Mouse (Mus musculus) left cerebral cortex, postnatal 14 days (tissue): ENCODE measurements around the gene Tomm20l. TPM values are rescaled to one million over a fixed set of nuclear protein-coding genes. Genes with fewer than 3 reads are reported as not detected.
"Not testable (repeated sequence)": the region's sequence is repeated elsewhere in the genome, so short reads cannot be mapped to it uniquely, and the experiment has no call there.

Experiments
- DNase-seq, 2 experiments: peaks; one replicate each; pipeline ENCODE4 v3.0.0; 2021 to 2022; ENCODE audit warnings: low spot score in 2 of 2, mixed read lengths in 1 of 2
- intact Hi-C: fragments of 180-260 bp; cut with DNase I; formaldehyde crosslinking; loops from one replicate; pipeline ENCODE4 v1.15.1; 2025
- long read RNA-seq, 2 experiments: library from polyadenylated mRNA; stranded (forward); transcript quantifications; one replicate each; pipeline ENCODE4 v2.0.0; 2021
- total RNA-seq, 2 experiments: library from RNA; stranded (reverse); gene quantifications; 2 replicates each; pipeline ENCODE4 v1.2.3; 2021

The Tomm20l gene
- total RNA-seq, result not detected
- long read RNA-seq, experiment 1, result 0 reads
- long read RNA-seq, experiment 2, result 0 reads

- no peak for DNase-seq
- intact Hi-C loops, result no loop called here
Observed at GRCm38 (mm10) chr12:71111331-71111730, at the start of gene Tomm20l. Gene Tomm20l (plus strand): TSS chr12:71111428.

- DNase-seq, result no peak
- intact Hi-C loops, result no loop called here
Observed at GRCm38 (mm10) chr12:71069846-71070245, 41.4 kb upstream of the Tomm20l start.

GRCm38 (mm10) chr12:71072048-71072447 is 39.2 kb upstream of the Tomm20l start:
- no peak for DNase-seq
- intact Hi-C loops, result no loop called here

GRCm38 (mm10) chr12:71073113-71073730 is 38.0 kb upstream of the Tomm20l start:
- DNase-seq, result peak; percentile 28 to 68
- intact Hi-C loops, result no loop called here

- DNase-seq, result no peak
- intact Hi-C loops, result no loop called here
Observed at GRCm38 (mm10) chr12:71086331-71086730, 24.9 kb upstream of the Tomm20l start.

GRCm38 (mm10) chr12:71104275-71104674 is 7.0 kb upstream of the Tomm20l start:
- DNase-seq, intact Hi-C loops: not testable (repeated sequence)

GRCm38 (mm10) chr12:71107216-71107771 is 3.9 kb upstream of the Tomm20l start:
- intact Hi-C loops, result no loop called here
- DNase-seq, result no peak

GRCm38 (mm10) chr12:71113074-71113473 is 1.8 kb downstream of the Tomm20l start:
- DNase-seq, result peak in 1 of 2 experiments; percentile 3
- intact Hi-C loops, result no loop called here

GRCm38 (mm10) chr12:71113675-71114288 is 2.6 kb downstream of the Tomm20l start:
- peak; percentile 71 to 89 for DNase-seq
- intact Hi-C loops, result no loop called here

- no peak for DNase-seq
- intact Hi-C loops, result no loop called here
Observed at GRCm38 (mm10) chr12:71116411-71116810, 5.2 kb downstream of the Tomm20l start.

GRCm38 (mm10) chr12:71122731-71123130 is 11.5 kb downstream of the Tomm20l start:
- intact Hi-C loops, result no loop called here
- no peak for DNase-seq

GRCm38 (mm10) chr12:71123286-71123685 is 12.1 kb downstream of the Tomm20l start:
- intact Hi-C loops, result no loop called here
- no peak for DNase-seq

GRCm38 (mm10) chr12:71135581-71135980 is 24.4 kb downstream of the Tomm20l start:
- no peak for DNase-seq
- intact Hi-C loops, result no loop called here

- intact Hi-C loops, result no loop called here
Observed at GRCm38 (mm10) chr12:71136130-71136973, 25.1 kb downstream of the Tomm20l start, which contains the start of the genes Timm9 and 2700049A03Rik. Gene Timm9 (minus strand): TSS chr12:71136684. Gene 2700049A03Rik (plus strand): TSS chr12:71136848.

GRCm38 (mm10) chr12:71136974-71137491 is 25.8 kb downstream of the Tomm20l start:
- peak; percentile 76 to 81 for DNase-seq
- intact Hi-C loops, result no loop called here

More at GRCm38 (mm10) chr12:71136130-71136973, 25.1 kb downstream of the Tomm20l start, which contains the start of the genes Timm9 and 2700049A03Rik:
- DNase-seq, result peak; percentile 65 to 75

GRCm38 (mm10) chr12:71137686-71138085 is 26.5 kb downstream of the Tomm20l start:
- intact Hi-C loops, result no loop called here
- DNase-seq, result no peak

- no peak for DNase-seq
- intact Hi-C loops, result no loop called here
Observed at GRCm38 (mm10) chr12:71139258-71139828, 28.1 kb downstream of the Tomm20l start.

GRCm38 (mm10) chr12:71141189-71141588 is 30.0 kb downstream of the Tomm20l start:
- intact Hi-C loops, result no loop called here
- DNase-seq, result no peak

- intact Hi-C loops, result no loop called here
- DNase-seq, result peak; percentile 41 to 61
Observed at GRCm38 (mm10) chr12:71147641-71148040, 36.4 kb downstream of the Tomm20l start.
